In the genomic region with DNA sequence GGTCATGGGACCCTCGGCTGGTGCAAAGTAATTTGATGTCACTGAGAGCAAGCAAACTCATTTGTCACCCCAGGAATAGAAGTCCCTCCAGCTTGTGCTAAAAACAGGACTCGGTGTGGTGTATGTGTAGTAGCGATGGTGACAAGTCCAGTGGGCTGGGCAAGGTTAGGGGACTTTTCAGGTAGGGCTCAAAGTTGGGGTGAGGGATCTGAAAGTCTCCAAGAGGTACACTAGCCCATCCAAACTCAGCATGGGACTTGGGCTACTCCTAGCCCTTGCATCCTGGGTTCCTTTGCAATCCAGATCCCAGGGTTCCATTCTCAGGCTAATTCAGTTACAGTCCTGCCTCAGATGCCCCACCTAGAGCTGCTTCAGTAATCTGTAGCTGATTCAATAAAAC, we compare ENCODE assay signal across 26 mouse cellular contexts. TPM values are rescaled to one million over a fixed set of nuclear protein-coding genes. Genes with fewer than 3 reads are reported as not detected.
DNase-seq lines count a peak whose midpoint lies in the region; ATAC-seq and TF ChIP-seq lines count a peak whose summit lies in the region.
"Had no signal": no experiment of that assay in that cellular context is flagged by ENCODE, and none has a peak within 500 bp of the region (broad histone marks: within the 10 kb centered on the region; RNA-seq: fewer than 3 reads in every experiment).

No protein-coding gene starts in this region.

- peaks cover 100% of the 10 kb centered on the region for H3K27me3 ChIP-seq in forebrain, embryonic 10.5 days (ENCODE audit: poor library complexity, severe bottlenecking)
- peaks cover 98% of the 10 kb centered on the region for H3K27me3 ChIP-seq in forebrain, postnatal 0 days (ENCODE audit: insufficient read depth, low read length)
- H3K27me3 ChIP-seq in hindbrain, embryonic 10.5 days (ENCODE audit: insufficient read depth, poor library complexity, severe bottlenecking) = peaks cover 99% of the 10 kb centered on the region
- peaks cover 99% of the 10 kb centered on the region for H3K27me3 ChIP-seq in hindbrain, embryonic 14.5 days (ENCODE audit: control insufficient read depth, insufficient read depth, low read length)
- H3K27me3 ChIP-seq in limb, embryonic 13.5 days = peaks cover 66% of the 10 kb centered on the region

- ATAC-seq in forebrain, postnatal 0 days = no peak
- no peak for ATAC-seq in hindbrain, embryonic 14.5 days (ENCODE audit: low FRiP score)
- no peak for ATAC-seq in limb, embryonic 13.5 days (ENCODE audit: low FRiP score, low read depth)
- ATAC-seq: activated CD4-positive, CD25-positive, alpha-beta regulatory T cell, adult 4 months; forebrain, embryonic 15.5 days; hindbrain, postnatal 0 days; Patski had no signal

- H3K9me3 ChIP-seq in forebrain, embryonic 10.5 days = no peaks in the 10 kb centered on the region
- no peaks in the 10 kb centered on the region for H3K9me3 ChIP-seq in forebrain, postnatal 0 days (ENCODE audit: low read length)
- no peaks in the 10 kb centered on the region for H3K9me3 ChIP-seq in hindbrain, embryonic 10.5 days
- no peaks in the 10 kb centered on the region for H3K9me3 ChIP-seq in hindbrain, embryonic 14.5 days (ENCODE audit: control insufficient read depth, low read length)
- no peaks in the 10 kb centered on the region for H3K9me3 ChIP-seq in limb, embryonic 13.5 days
- H3K9me3 ChIP-seq: embryonic facial prominence, embryonic 10.5 days; forebrain, embryonic 15.5 days had no signal

- WGBS in forebrain, embryonic 10.5 days = 4% methylated on average over 3 of the region's 3 CpGs
- 5% methylated on average over 3 of the region's 3 CpGs for WGBS in forebrain, postnatal 0 days
- 2% methylated on average over 3 of the region's 3 CpGs for WGBS in hindbrain, embryonic 10.5 days
- WGBS in hindbrain, embryonic 14.5 days = 2% methylated on average over 3 of the region's 3 CpGs
- 22% methylated on average over 3 of the region's 3 CpGs for WGBS in limb, embryonic 13.5 days

- DNase-seq in forebrain, embryonic 10.5 days (ENCODE audit: extremely low spot score, low spot score) = peak; percentile 15
- no peak for DNase-seq in forebrain, postnatal 0 days
- peak; percentile 24 for DNase-seq in hindbrain, embryonic 10.5 days (ENCODE audit: low spot score)
- no peak for DNase-seq in hindbrain, embryonic 14.5 days (ENCODE audit: low spot score)
- DNase-seq in embryo, embryonic 9.5 days (ENCODE audit: extremely low spot score) = peak; percentile 30
- no peak for DNase-seq in adipocyte (ENCODE audit: low spot score)
- DNase-seq: adrenal gland, adult 2 months; adrenal gland, postnatal 25 days; cerebellum, adult 2 months; cerebellum, postnatal 10 days; gastrocnemius, postnatal 14 days; heart, postnatal 10 days; kidney, adult 11 months had no signal

- H3K36me3 ChIP-seq in forebrain, embryonic 10.5 days (replicated peaks) = no peaks in the 10 kb centered on the region
- no peaks in the 10 kb centered on the region for H3K36me3 ChIP-seq in forebrain, postnatal 0 days (ENCODE audit: insufficient read depth)
- H3K36me3 ChIP-seq in hindbrain, embryonic 10.5 days = no peaks in the 10 kb centered on the region
- H3K36me3 ChIP-seq in hindbrain, embryonic 14.5 days (replicated peaks; ENCODE audit: control insufficient read depth, insufficient read depth) = no peaks in the 10 kb centered on the region
- no peaks in the 10 kb centered on the region for H3K36me3 ChIP-seq in limb, embryonic 13.5 days
- H3K36me3 ChIP-seq: embryonic facial prominence, embryonic 10.5 days; forebrain, embryonic 15.5 days had no signal

- H3K4me3 ChIP-seq in forebrain, embryonic 10.5 days = no peak overlapping the region
- H3K4me3 ChIP-seq in forebrain, postnatal 0 days (ENCODE audit: low read depth, low read length) = no peak overlapping the region
- H3K4me3 ChIP-seq in hindbrain, embryonic 10.5 days = no peak overlapping the region
- H3K4me3 ChIP-seq in hindbrain, embryonic 14.5 days (replicated peaks; ENCODE audit: low read length) = no peak overlapping the region
- no peak overlapping the region for H3K4me3 ChIP-seq in limb, embryonic 13.5 days
- H3K4me3 ChIP-seq: embryonic facial prominence, embryonic 10.5 days; forebrain, embryonic 15.5 days had no signal

- no peak overlapping the region for H3K9ac ChIP-seq in forebrain, postnatal 0 days
- H3K9ac ChIP-seq in hindbrain, embryonic 14.5 days = no peak overlapping the region
- 0 out of 2 replicates have a peak overlapping the region, but pooled peaks have one; percentile 48 for H3K9ac ChIP-seq in limb, embryonic 13.5 days
- H3K9ac ChIP-seq: forebrain, embryonic 15.5 days had no signal

- H3K4me1 ChIP-seq in forebrain, embryonic 10.5 days = no peaks in the 10 kb centered on the region
- H3K4me1 ChIP-seq in forebrain, postnatal 0 days (ENCODE audit: insufficient read depth) = no peaks in the 10 kb centered on the region
- H3K4me1 ChIP-seq in hindbrain, embryonic 10.5 days (replicated peaks) = no peaks in the 10 kb centered on the region
- no peaks in the 10 kb centered on the region for H3K4me1 ChIP-seq in hindbrain, embryonic 14.5 days (replicated peaks; ENCODE audit: control insufficient read depth, insufficient read depth, low read length)
- H3K4me1 ChIP-seq in limb, embryonic 13.5 days = peaks cover 56% of the 10 kb centered on the region
- H3K4me1 ChIP-seq: embryonic facial prominence, embryonic 10.5 days; forebrain, embryonic 15.5 days had no signal

- H3K4me2 ChIP-seq in forebrain, postnatal 0 days (ENCODE audit: low read depth) = no peak overlapping the region
- H3K4me2 ChIP-seq in hindbrain, embryonic 14.5 days (replicated peaks) = no peak overlapping the region
- H3K4me2 ChIP-seq in limb, embryonic 13.5 days (replicated peaks) = peak overlapping the region; percentile 52
- H3K4me2 ChIP-seq: forebrain, embryonic 15.5 days had no signal

- no peak for TF ChIP-seq CTCF in forebrain, postnatal 0 days (IDR thresholded peaks at IDR 0.05; ENCODE audit: low read depth)

- H3K27ac ChIP-seq in forebrain, embryonic 10.5 days = no peak overlapping the region
- no peak overlapping the region for H3K27ac ChIP-seq in forebrain, postnatal 0 days (ENCODE audit: low read depth, low read length)
- no peak overlapping the region for H3K27ac ChIP-seq in hindbrain, embryonic 10.5 days
- H3K27ac ChIP-seq in hindbrain, embryonic 14.5 days = no peak overlapping the region
- H3K27ac ChIP-seq in limb, embryonic 13.5 days = no peak overlapping the region
- H3K27ac ChIP-seq: embryonic facial prominence, embryonic 10.5 days; forebrain, embryonic 15.5 days; hindbrain, postnatal 0 days had no signal

RNA-seq across cellular contexts. Expression of gene Hoxa13, which starts 8.1 kb away (rescaled TPM):
- polyA plus RNA-seq in forebrain, embryonic 10.5 days (2016; fragmentation: Nextera tagmentation; extraction: Ambion mirVana) = not detected in 2 replicates
- not detected in 2 replicates for total RNA-seq in forebrain, postnatal 0 days (2014; rRNA removed)
- polyA plus RNA-seq in forebrain, postnatal 0 days (2015; fragmentation: Nextera tagmentation; extraction: Ambion mirVana) = not detected in 2 replicates
- polyA plus RNA-seq in hindbrain, embryonic 10.5 days (2016; fragmentation: Nextera tagmentation; extraction: Ambion mirVana) = not detected in 2 replicates
- polyA plus RNA-seq in hindbrain, embryonic 14.5 days (2014; fragmentation: Nextera tagmentation; extraction: Ambion mirVana) = not detected in 2 replicates
- polyA plus RNA-seq in limb, embryonic 13.5 days (2015; fragmentation: Nextera tagmentation; extraction: Ambion mirVana) = 24.5 and 27.7 TPM in 2 replicates
- total RNA-seq: adrenal gland, adult 2 months; adrenal gland, postnatal 25 days; heart, adult 8-10 months; heart, postnatal 10 days; hematopoietic stem cell, adult 5-6 weeks; hindbrain, postnatal 0 days had no signal
- polyA plus RNA-seq: activated CD4-positive, CD25-positive, alpha-beta regulatory T cell, adult 4 months; adrenal gland, adult 2 months; cerebellum, adult 2 months; embryonic facial prominence, embryonic 10.5 days; embryonic facial prominence, embryonic 14.5 days; forebrain, embryonic 15.5 days; heart, embryonic 14.5 days; hindbrain, postnatal 0 days had no signal

RNA-seq across cellular contexts. Expression of gene Hoxa11, which starts 23.1 kb away (rescaled TPM):
- polyA plus RNA-seq in forebrain, embryonic 10.5 days (2016; fragmentation: Nextera tagmentation; extraction: Ambion mirVana) = not detected in 2 replicates
- total RNA-seq in forebrain, postnatal 0 days (2014; rRNA removed) = not detected in 2 replicates
- not detected in 2 replicates for polyA plus RNA-seq in forebrain, postnatal 0 days (2015; fragmentation: Nextera tagmentation; extraction: Ambion mirVana)
- not detected in 2 replicates for polyA plus RNA-seq in hindbrain, embryonic 10.5 days (2016; fragmentation: Nextera tagmentation; extraction: Ambion mirVana)
- polyA plus RNA-seq in hindbrain, embryonic 14.5 days (2014; fragmentation: Nextera tagmentation; extraction: Ambion mirVana) = not detected in 2 replicates
- polyA plus RNA-seq in limb, embryonic 13.5 days (2015; fragmentation: Nextera tagmentation; extraction: Ambion mirVana) = 44.5 and 55.0 TPM in 2 replicates
- total RNA-seq: adrenal gland, adult 2 months; adrenal gland, postnatal 25 days; CH12.LX; heart, adult 8-10 months; heart, postnatal 10 days; hematopoietic stem cell, adult 5-6 weeks; hindbrain, postnatal 0 days had no signal
- polyA plus RNA-seq: activated CD4-positive, CD25-positive, alpha-beta regulatory T cell, adult 4 months; adrenal gland, adult 2 months; cerebellum, adult 2 months; embryonic facial prominence, embryonic 10.5 days; embryonic facial prominence, embryonic 14.5 days; forebrain, embryonic 15.5 days; heart, embryonic 14.5 days; hindbrain, postnatal 0 days had no signal

RNA-seq across cellular contexts. Expression of gene Hoxa10, which starts 28.1 kb away (rescaled TPM):
- polyA plus RNA-seq in forebrain, embryonic 10.5 days (2016; fragmentation: Nextera tagmentation; extraction: Ambion mirVana) = not detected in 2 replicates
- total RNA-seq in forebrain, postnatal 0 days (2014; rRNA removed) = not detected in 2 replicates
- not detected in 2 replicates for polyA plus RNA-seq in forebrain, postnatal 0 days (2015; fragmentation: Nextera tagmentation; extraction: Ambion mirVana)
- polyA plus RNA-seq in hindbrain, embryonic 10.5 days (2016; fragmentation: Nextera tagmentation; extraction: Ambion mirVana) = not detected in 2 replicates
- 0.37 TPM in 1 of 2 replicates, not detected in the other for polyA plus RNA-seq in hindbrain, embryonic 14.5 days (2014; fragmentation: Nextera tagmentation; extraction: Ambion mirVana)
- polyA plus RNA-seq in limb, embryonic 13.5 days (2015; fragmentation: Nextera tagmentation; extraction: Ambion mirVana) = 191 and 207 TPM in 2 replicates
- total RNA-seq: adrenal gland, adult 2 months; adrenal gland, postnatal 25 days; heart, adult 8-10 months; heart, postnatal 10 days; hindbrain, postnatal 0 days had no signal
- polyA plus RNA-seq: activated CD4-positive, CD25-positive, alpha-beta regulatory T cell, adult 4 months; adrenal gland, adult 2 months; cerebellum, adult 2 months; embryonic facial prominence, embryonic 10.5 days; embryonic facial prominence, embryonic 14.5 days; forebrain, embryonic 15.5 days; hindbrain, postnatal 0 days had no signal

RNA-seq across cellular contexts. Expression of gene Hoxa9, which starts 37.9 kb away (rescaled TPM):
- polyA plus RNA-seq in forebrain, embryonic 10.5 days (2016; fragmentation: Nextera tagmentation; extraction: Ambion mirVana) = not detected in 2 replicates
- not detected in 2 replicates for total RNA-seq in forebrain, postnatal 0 days (2014; rRNA removed)
- polyA plus RNA-seq in forebrain, postnatal 0 days (2015; fragmentation: Nextera tagmentation; extraction: Ambion mirVana) = not detected in 2 replicates
- polyA plus RNA-seq in hindbrain, embryonic 10.5 days (2016; fragmentation: Nextera tagmentation; extraction: Ambion mirVana) = not detected in 2 replicates
- 1.5 and 2.0 TPM in 2 replicates for polyA plus RNA-seq in hindbrain, embryonic 14.5 days (2014; fragmentation: Nextera tagmentation; extraction: Ambion mirVana)
- polyA plus RNA-seq in limb, embryonic 13.5 days (2015; fragmentation: Nextera tagmentation; extraction: Ambion mirVana) = 58.3 and 63.5 TPM in 2 replicates
- total RNA-seq: heart, adult 8-10 months; heart, postnatal 10 days had no signal
- polyA plus RNA-seq: cerebellum, adult 2 months; embryonic facial prominence, embryonic 10.5 days; forebrain, embryonic 15.5 days; hindbrain, postnatal 0 days had no signal

RNA-seq across cellular contexts. Expression of gene Evx1, which starts 44.5 kb away (rescaled TPM):
- polyA plus RNA-seq in forebrain, embryonic 10.5 days (2016; fragmentation: Nextera tagmentation; extraction: Ambion mirVana) = not detected in 2 replicates
- total RNA-seq in forebrain, postnatal 0 days (2014; rRNA removed) = not detected in 2 replicates
- polyA plus RNA-seq in forebrain, postnatal 0 days (2015; fragmentation: Nextera tagmentation; extraction: Ambion mirVana) = not detected in 2 replicates
- polyA plus RNA-seq in hindbrain, embryonic 10.5 days (2016; fragmentation: Nextera tagmentation; extraction: Ambion mirVana) = 2.3 and 4.3 TPM in 2 replicates
- 3.4 and 4.1 TPM in 2 replicates for polyA plus RNA-seq in hindbrain, embryonic 14.5 days (2014; fragmentation: Nextera tagmentation; extraction: Ambion mirVana)
- polyA plus RNA-seq in limb, embryonic 13.5 days (2015; fragmentation: Nextera tagmentation; extraction: Ambion mirVana) = 0.89 and 1.4 TPM in 2 replicates
- total RNA-seq: adrenal gland, postnatal 25 days; CH12.LX; gastrocnemius, adult 18-20 months; gastrocnemius, postnatal 14 days; heart, adult 8-10 months; heart, postnatal 10 days; hematopoietic stem cell, adult 5-6 weeks had no signal
- polyA plus RNA-seq: activated CD4-positive, CD25-positive, alpha-beta regulatory T cell, adult 4 months; adrenal gland, adult 2 months; forebrain, embryonic 15.5 days; heart, embryonic 14.5 days; intestine, embryonic 14.5 days; Patski had no signal

Comparison
In these comparisons a context has a peak if more than half of its experiments do, and no peak if none do; other contexts are left out.
1. DNase-seq: peak in forebrain, embryonic 10.5 days (single experiment), hindbrain, embryonic 10.5 days (single experiment) and embryo, embryonic 9.5 days (single experiment); none in forebrain, postnatal 0 days (single experiment), hindbrain, embryonic 14.5 days (single experiment) and adipocyte (single experiment).
2. RNA of gene Hoxa13, which starts 8.1 kb away (polyA plus RNA-seq): 24.5 to 27.7 TPM in limb, embryonic 13.5 days; not detected in hindbrain, embryonic 10.5 days, not detected in forebrain, embryonic 10.5 days, not detected in forebrain, postnatal 0 days and not detected in hindbrain, embryonic 14.5 days; every median in the first group is over 10 times any median in the second.
3. RNA of gene Hoxa11, which starts 23.1 kb away (polyA plus RNA-seq): 44.5 to 55.0 TPM in limb, embryonic 13.5 days; not detected in forebrain, embryonic 10.5 days, not detected in forebrain, postnatal 0 days, not detected in hindbrain, embryonic 10.5 days and not detected in hindbrain, embryonic 14.5 days; every median in the first group is over 10 times any median in the second.
4. RNA of gene Hoxa10, which starts 28.1 kb away (polyA plus RNA-seq): 191 to 207 TPM in limb, embryonic 13.5 days; 0.37 TPM in hindbrain, embryonic 14.5 days, not detected in hindbrain, embryonic 10.5 days, not detected in forebrain, embryonic 10.5 days and not detected in forebrain, postnatal 0 days; every median in the first group is over 100 times any median in the second.